Mouse (Mus musculus) ES-Bruce4 (cell line): ENCODE results near the gene Tmtc4. TPM values are rescaled to one million over a fixed set of nuclear protein-coding genes. Genes with fewer than 3 reads are reported as not detected.

ENCODE experiments used
- H3K27ac ChIP-seq: 2 replicates; pipeline ENCODE4 v1.5.1; 2012; ENCODE audit warnings: low read length, inconsistent platforms; ENCODE audit not compliant: insufficient read depth
- H3K27me3 ChIP-seq: 2 replicates; pipeline ENCODE4 v1.6.1; 2012; ENCODE audit warnings: mild to moderate bottlenecking, low read length, inconsistent platforms; ENCODE audit not compliant: control insufficient read depth, poor library complexity, insufficient read depth, severe bottlenecking
- H3K36me3 ChIP-seq: 2 replicates; pipeline ENCODE4 v1.6.1; 2012; ENCODE audit warnings: inconsistent platforms, mild to moderate bottlenecking, low read length, moderate library complexity; ENCODE audit not compliant: control insufficient read depth, poor library complexity, insufficient read depth, severe bottlenecking
- H3K4me1 ChIP-seq: one replicate; pipeline ENCODE4 v1.8.1; 2011; ENCODE audit warnings: low read length; ENCODE audit not compliant: control insufficient read depth, insufficient read depth
- H3K4me3 ChIP-seq: 2 replicates; pipeline ENCODE4 v1.5.1; 2011; ENCODE audit warnings: low read depth, mild to moderate bottlenecking, low read length
- H3K9ac ChIP-seq: 2 replicates; pipeline ENCODE4 v1.6.1; 2012; ENCODE audit warnings: low read depth, mild to moderate bottlenecking, inconsistent platforms; ENCODE audit not compliant: poor library complexity, severe bottlenecking
- H3K9me3 ChIP-seq: replicated peaks from 2 replicates; pipeline ENCODE4 v1.6.1; 2012; ENCODE audit warnings: mild to moderate bottlenecking, low read length, inconsistent platforms; ENCODE audit not compliant: control insufficient read depth, poor library complexity, insufficient read depth, severe bottlenecking
- CTCF ChIP-seq: IDR thresholded peaks from one replicate; pipeline ENCODE4 v1.8.1; 2011; ENCODE audit warnings: low read depth, low read length
- EP300 ChIP-seq: IDR thresholded peaks from 2 replicates; pipeline ENCODE4 v1.6.1; 2011; ENCODE audit warnings: low read depth, low read length; ENCODE audit not compliant: insufficient read depth
- POLR2A ChIP-seq: IDR thresholded peaks from one replicate; pipeline ENCODE4 v1.8.1; 2011; ENCODE audit warnings: low read length; ENCODE audit not compliant: insufficient read depth
- polyA plus RNA-seq: library from polyadenylated mRNA; stranded (reverse); fragments of >200 nt; gene quantifications from 2 replicates; pipeline ENCODE4 v1.2.4, GENCODE M21; 2011; ENCODE audit warnings: low read depth; ENCODE audit not compliant: missing spikeins, insufficient read depth, insufficient read length

The Tmtc4 gene
- polyA plus RNA-seq, result 17.7 and 20.7 TPM in 2 replicates

DNA sequence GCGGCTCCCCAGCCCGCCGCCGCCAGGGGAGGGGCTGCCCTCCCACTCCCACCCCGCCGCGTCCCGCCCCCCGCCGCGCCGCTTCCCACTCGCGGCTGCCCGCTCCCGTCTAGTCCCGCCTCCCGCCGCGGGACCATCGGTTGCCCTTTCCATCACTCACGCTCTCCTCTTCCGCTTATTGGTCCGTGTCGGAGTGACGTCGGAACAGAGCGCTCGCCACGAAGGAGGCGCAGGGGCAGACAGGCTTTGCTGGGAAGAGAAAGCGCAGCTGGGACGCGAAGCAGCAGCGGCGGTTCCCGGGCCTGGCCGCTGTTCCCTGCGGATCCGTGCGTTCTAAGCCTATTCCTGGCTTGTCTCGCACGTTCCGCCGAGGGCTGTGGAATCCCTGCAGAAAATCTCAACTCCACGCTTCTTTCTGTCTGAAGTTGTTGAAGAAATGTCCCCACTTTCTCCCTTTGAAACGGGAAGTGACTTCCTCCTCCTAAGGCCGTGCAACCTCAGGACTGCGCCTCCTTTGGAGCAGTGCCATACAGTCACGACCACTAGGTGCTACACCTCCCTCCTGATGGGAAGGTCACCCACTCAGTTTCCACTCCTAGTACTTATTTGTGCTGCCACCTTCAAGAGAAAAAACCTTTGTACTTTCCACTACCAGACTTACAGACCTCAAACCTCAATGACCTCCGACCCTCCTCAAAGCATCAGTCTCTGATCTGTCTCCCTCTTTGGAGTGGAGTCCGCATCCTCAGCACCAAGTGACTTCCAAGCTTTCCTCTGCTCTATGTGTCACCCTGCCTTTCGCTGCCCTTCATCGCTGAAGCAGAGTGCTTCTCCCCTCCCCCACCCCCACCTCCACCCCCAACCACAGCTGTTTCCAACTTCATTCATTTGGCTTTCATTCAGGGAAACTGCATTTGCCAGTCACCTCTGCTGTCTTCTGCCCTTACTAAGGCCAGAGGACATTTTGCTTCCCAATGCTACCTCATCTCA lies at the start of gene Tmtc4:
Gene Tmtc4 (minus strand): TSS at position 810 of the 990 bp plus-strand sequence.
- H3K4me1 ChIP-seq, result no peaks in the 10 kb centered on the region
- H3K27ac ChIP-seq, result no peak within 1 kb of the TSS
- H3K4me3 ChIP-seq, result peak within 1 kb of the TSS; percentile 70
- H3K36me3 ChIP-seq, result no peaks in the 10 kb centered on the region
- no peaks in the 10 kb centered on the region for H3K9me3 ChIP-seq
- TF ChIP-seq CTCF, result peak; percentile 11
- peak; percentile 25 for TF ChIP-seq POLR2A
- TF ChIP-seq EP300, result no peak
- peak within 1 kb of the TSS; percentile 86 for H3K9ac ChIP-seq
- H3K27me3 ChIP-seq, result no peaks in the 10 kb centered on the region

DNA sequence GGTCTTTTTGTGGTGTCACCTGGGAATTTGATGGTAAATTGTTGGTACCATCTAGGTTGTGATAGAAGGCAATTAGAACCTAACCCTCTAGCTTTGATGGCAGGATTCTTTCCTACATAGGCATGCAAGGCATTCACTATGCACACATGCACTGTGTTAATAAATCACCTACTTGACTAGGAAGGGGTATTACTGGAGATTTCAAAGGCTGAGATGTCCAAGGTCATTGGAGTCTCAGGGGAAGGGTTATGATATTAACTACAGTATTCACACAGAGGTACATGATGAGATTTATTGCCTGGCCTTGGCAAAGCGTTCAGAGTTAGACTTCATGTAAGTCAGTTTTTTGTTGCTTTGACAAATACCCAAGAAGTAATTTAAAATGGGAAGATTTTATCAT lies 48.6 kb upstream of the Tmtc4 start:
- Histone ChIP-seq H3K4me3 (no peak overlapping the region), H3K27ac (no peak overlapping the region), H3K36me3 (no peaks in the 10 kb centered on the region), H3K9ac (no peak overlapping the region), H3K4me1 (no peaks in the 10 kb centered on the region), H3K9me3 (no peaks in the 10 kb centered on the region), H3K27me3 (no peaks in the 10 kb centered on the region)
- TF ChIP-seq POLR2A (no peak), CTCF (no peak), EP300 (no peak)

- H3K27me3 ChIP-seq, result no peaks in the 10 kb centered on the region
- H3K4me3 ChIP-seq, result no peak overlapping the region
- H3K9ac ChIP-seq, result no peak overlapping the region
- H3K36me3 ChIP-seq, result no peaks in the 10 kb centered on the region
- no peak overlapping the region for H3K27ac ChIP-seq
- no peaks in the 10 kb centered on the region for H3K4me1 ChIP-seq
- no peaks in the 10 kb centered on the region for H3K9me3 ChIP-seq
- no peak for TF ChIP-seq CTCF
- no peak for TF ChIP-seq POLR2A
- no peak for TF ChIP-seq EP300
Observed at GRCm38 (mm10) chr14:123027876-123028275, 44.0 kb upstream of the Tmtc4 start.

DNA sequence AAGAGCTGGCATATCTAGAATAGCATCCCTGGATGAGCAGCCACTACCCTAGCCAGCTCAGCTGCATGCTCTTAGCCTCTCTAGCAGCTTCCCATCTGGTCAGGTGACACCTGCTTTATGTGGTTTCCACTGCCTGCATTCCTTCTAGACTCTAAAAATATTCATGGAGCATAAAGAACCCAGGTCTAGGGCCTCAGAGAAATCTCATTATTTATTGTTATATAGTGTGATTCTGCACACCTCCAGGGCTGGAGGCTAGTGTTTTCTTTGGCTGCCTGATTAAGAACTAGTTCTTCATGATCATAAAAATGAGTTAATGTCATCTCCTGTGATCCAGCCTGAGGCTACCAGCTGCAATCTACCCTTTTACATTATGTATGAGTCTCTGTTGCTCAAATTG lies 39.1 kb upstream of the Tmtc4 start:
- H3K4me1 ChIP-seq, result no peaks in the 10 kb centered on the region
- TF ChIP-seq EP300, result no peak
- TF ChIP-seq CTCF, result no peak
- no peak for TF ChIP-seq POLR2A
- H3K27ac ChIP-seq, result no peak overlapping the region

DNA sequence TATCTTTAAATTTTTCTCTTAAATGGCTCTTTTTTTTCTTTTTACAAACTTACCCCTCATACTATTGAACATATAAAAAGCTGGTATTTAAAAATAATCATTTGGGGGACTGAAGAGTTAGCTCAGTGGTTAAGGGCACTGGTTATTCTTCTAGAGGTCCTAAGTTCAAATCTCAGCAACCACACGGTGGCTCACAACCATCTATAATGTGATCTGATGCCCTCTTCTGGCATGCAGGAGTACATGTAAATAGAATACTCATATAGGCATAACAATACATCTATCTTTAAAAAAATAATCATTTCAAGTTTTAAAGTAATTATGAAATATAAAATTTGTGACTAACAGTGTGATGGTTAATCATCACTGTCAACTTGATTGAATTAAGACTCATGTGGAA lies 32.5 kb upstream of the Tmtc4 start:
- Histone ChIP-seq H3K4me1 (no peaks in the 10 kb centered on the region), H3K36me3 (no peaks in the 10 kb centered on the region), H3K27ac (no peak overlapping the region), H3K27me3 (no peaks in the 10 kb centered on the region), H3K9ac (no peak overlapping the region), H3K4me3 (no peak overlapping the region), H3K9me3 (no peaks in the 10 kb centered on the region)
- TF ChIP-seq EP300 (no peak), CTCF (no peak), POLR2A (no peak)

More for the DNA sequence above, 39.1 kb upstream of the Tmtc4 start:
- H3K36me3 ChIP-seq, result no peaks in the 10 kb centered on the region
- no peak overlapping the region for H3K4me3 ChIP-seq
- no peak overlapping the region for H3K9ac ChIP-seq
- H3K9me3 ChIP-seq, result no peaks in the 10 kb centered on the region
- H3K27me3 ChIP-seq, result no peaks in the 10 kb centered on the region

DNA sequence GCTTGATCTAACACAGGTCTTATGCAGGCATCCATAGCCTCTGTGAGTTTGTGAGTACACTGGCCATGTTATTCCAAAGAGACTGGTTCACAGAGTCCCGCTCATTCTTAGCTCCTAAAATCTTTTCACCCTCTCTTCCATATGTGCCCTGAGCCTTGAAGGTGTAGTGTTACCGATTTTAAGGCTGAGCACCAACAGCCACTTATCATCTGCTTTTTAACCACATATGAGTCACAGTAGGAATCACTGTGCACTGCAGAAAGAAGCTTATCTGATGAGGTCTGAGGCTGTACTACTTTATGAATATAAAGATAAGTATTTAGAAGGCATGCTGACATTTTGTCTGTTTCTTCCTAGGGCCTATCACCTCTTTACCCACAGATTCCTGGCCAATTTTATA lies 31.9 kb upstream of the Tmtc4 start:
- Histone ChIP-seq H3K9ac (no peak overlapping the region), H3K36me3 (no peaks in the 10 kb centered on the region), H3K27me3 (no peaks in the 10 kb centered on the region), H3K27ac (no peak overlapping the region), H3K9me3 (no peaks in the 10 kb centered on the region), H3K4me3 (no peak overlapping the region), H3K4me1 (no peaks in the 10 kb centered on the region)
- TF ChIP-seq EP300 (no peak), CTCF (no peak)
